ENCODE assay signal across 23 mouse cellular contexts in genomic region chr2:155523706-155524105, GRCm38 (mm10). TPM values are rescaled to one million over a fixed set of nuclear protein-coding genes. Genes with fewer than 3 reads are reported as not detected.
DNase-seq lines count a peak whose midpoint lies in the region; ATAC-seq lines count a peak whose summit lies in the region.
"Had no signal": no experiment of that assay in that cellular context is flagged by ENCODE, and none has a peak within 500 bp of the region (broad histone marks: within the 10 kb centered on the region; RNA-seq: fewer than 3 reads in every experiment).

No protein-coding gene starts in this region.

- 15% methylated on average over 5 of the region's 5 CpGs for WGBS in liver, embryonic 13.5 days (ENCODE audit: insufficient replicate concordance)
- 30% methylated on average over 5 of the region's 5 CpGs for WGBS in liver, embryonic 11.5 days
- WGBS in midbrain, embryonic 16.5 days: 59% methylated on average over 5 of the region's 5 CpGs
- 62% methylated on average over 5 of the region's 5 CpGs for WGBS in intestine, embryonic 16.5 days

- H3K9ac ChIP-seq in liver, embryonic 13.5 days: no peak overlapping the region
- H3K9ac ChIP-seq in liver, embryonic 11.5 days (ENCODE audit: low read depth, low read length): no peak overlapping the region
- H3K9ac ChIP-seq in midbrain, embryonic 16.5 days (ENCODE audit: low read depth, low read length): no peak overlapping the region
- no peak overlapping the region for H3K9ac ChIP-seq in intestine, embryonic 16.5 days (ENCODE audit: low read depth, low read length)
- H3K9ac ChIP-seq: embryonic facial prominence, embryonic 12.5 days; embryonic facial prominence, embryonic 15.5 days; forebrain, postnatal 0 days; heart, embryonic 13.5 days; hindbrain, embryonic 15.5 days had no signal

- no peak overlapping the region for H3K4me3 ChIP-seq in liver, embryonic 13.5 days (replicated peaks)
- H3K4me3 ChIP-seq in liver, embryonic 11.5 days (ENCODE audit: low read depth, low read length): no peak overlapping the region
- H3K4me3 ChIP-seq in midbrain, embryonic 16.5 days (ENCODE audit: low read depth, low read length): no peak overlapping the region
- H3K4me3 ChIP-seq in intestine, embryonic 16.5 days (ENCODE audit: low read length): no peak overlapping the region
- H3K4me3 ChIP-seq: embryonic facial prominence, embryonic 12.5 days; embryonic facial prominence, embryonic 15.5 days; heart, adult 2 months; heart, embryonic 10.5 days; heart, embryonic 13.5 days; hindbrain, embryonic 15.5 days had no signal

- H3K27me3 ChIP-seq in liver, embryonic 13.5 days: no peaks in the 10 kb centered on the region
- no peaks in the 10 kb centered on the region for H3K27me3 ChIP-seq in liver, embryonic 11.5 days (replicated peaks; ENCODE audit: control insufficient read depth, insufficient read depth, low read length)
- H3K27me3 ChIP-seq in midbrain, embryonic 16.5 days (ENCODE audit: control insufficient read depth, insufficient read depth, low read depth, low read length): no peaks in the 10 kb centered on the region
- no peaks in the 10 kb centered on the region for H3K27me3 ChIP-seq in intestine, embryonic 16.5 days (replicated peaks; ENCODE audit: control insufficient read depth, insufficient read depth, low read length)
- H3K27me3 ChIP-seq: embryonic facial prominence, embryonic 12.5 days; embryonic facial prominence, embryonic 15.5 days; heart, embryonic 13.5 days; hindbrain, embryonic 15.5 days; Patski had no signal

- peaks cover 45% of the 10 kb centered on the region for H3K4me1 ChIP-seq in liver, embryonic 13.5 days (replicated peaks)
- peaks cover 3% of the 10 kb centered on the region; the same call in 1 of the 2 replicates for H3K4me1 ChIP-seq in liver, embryonic 11.5 days (replicated peaks; ENCODE audit: control insufficient read depth, insufficient read depth, low read length)
- H3K4me1 ChIP-seq in midbrain, embryonic 16.5 days (ENCODE audit: control insufficient read depth, insufficient read depth, low read length): peaks cover 3% of the 10 kb centered on the region; the same call in 1 of the 2 replicates
- 0 out of 2 replicates have a peak, but pooled peaks cover 2% of the 10 kb centered on the region for H3K4me1 ChIP-seq in intestine, embryonic 16.5 days (ENCODE audit: control insufficient read depth, insufficient read depth, low read length)

- DNase-seq in liver, embryonic 13.5 days: no peak
- DNase-seq in liver, embryonic 11.5 days (ENCODE audit: low spot score): no peak
- peak; percentile 7 for DNase-seq in naive thymus-derived CD4-positive, alpha-beta T cell, adult 2 months (ENCODE audit: low read depth)
- DNase-seq: adrenal gland, postnatal 10 days; cerebellum, adult 18-20 months; cerebellum, adult 9-10 months; cerebellum, postnatal 14 days; forebrain, postnatal 0 days; gastrocnemius, postnatal 25 days; heart, adult 2 months; heart, postnatal 14 days; heart, postnatal 4 days had no signal

- H3K4me2 ChIP-seq in liver, embryonic 13.5 days: no peak overlapping the region
- H3K4me2 ChIP-seq in liver, embryonic 11.5 days: no peak overlapping the region
- H3K4me2 ChIP-seq in midbrain, embryonic 16.5 days (ENCODE audit: low read length): no peak overlapping the region
- H3K4me2 ChIP-seq in intestine, embryonic 16.5 days (ENCODE audit: low read depth, low read length): no peak overlapping the region
- H3K4me2 ChIP-seq: embryonic facial prominence, embryonic 12.5 days; embryonic facial prominence, embryonic 15.5 days; heart, embryonic 13.5 days; hindbrain, embryonic 15.5 days had no signal

- no peaks in the 10 kb centered on the region for H3K9me3 ChIP-seq in liver, embryonic 13.5 days (replicated peaks)
- H3K9me3 ChIP-seq in liver, embryonic 11.5 days (ENCODE audit: control insufficient read depth, low read length): no peaks in the 10 kb centered on the region
- no peaks in the 10 kb centered on the region for H3K9me3 ChIP-seq in midbrain, embryonic 16.5 days (replicated peaks; ENCODE audit: control insufficient read depth, low read length, poor library complexity, severe bottlenecking)
- no peaks in the 10 kb centered on the region for H3K9me3 ChIP-seq in intestine, embryonic 16.5 days (ENCODE audit: control insufficient read depth, low read length)
- H3K9me3 ChIP-seq: embryonic facial prominence, embryonic 12.5 days; embryonic facial prominence, embryonic 15.5 days; heart, embryonic 10.5 days; heart, embryonic 13.5 days; hindbrain, embryonic 15.5 days had no signal

- 0 out of 2 replicates have a peak overlapping the region, but pooled peaks have one; percentile 1 for H3K27ac ChIP-seq in liver, embryonic 13.5 days
- no peak overlapping the region for H3K27ac ChIP-seq in liver, embryonic 11.5 days (ENCODE audit: low read depth, low read length)
- no peak overlapping the region for H3K27ac ChIP-seq in midbrain, embryonic 16.5 days (ENCODE audit: low read length)
- H3K27ac ChIP-seq in intestine, embryonic 16.5 days (ENCODE audit: low read length): no peak overlapping the region
- H3K27ac ChIP-seq: embryonic facial prominence, embryonic 12.5 days; embryonic facial prominence, embryonic 15.5 days; heart, adult 2 months; heart, embryonic 10.5 days; heart, embryonic 13.5 days; hindbrain, embryonic 15.5 days had no signal

- H3K36me3 ChIP-seq in liver, embryonic 13.5 days: no peaks in the 10 kb centered on the region
- no peaks in the 10 kb centered on the region for H3K36me3 ChIP-seq in liver, embryonic 11.5 days (ENCODE audit: control insufficient read depth, insufficient read depth, low read length)
- no peaks in the 10 kb centered on the region for H3K36me3 ChIP-seq in midbrain, embryonic 16.5 days (ENCODE audit: control insufficient read depth, insufficient read depth, low read length)
- no peaks in the 10 kb centered on the region for H3K36me3 ChIP-seq in intestine, embryonic 16.5 days (ENCODE audit: control insufficient read depth, insufficient read depth, low read length)
- H3K36me3 ChIP-seq: embryonic facial prominence, embryonic 12.5 days; embryonic facial prominence, embryonic 15.5 days; heart, embryonic 10.5 days; heart, embryonic 13.5 days had no signal

- ATAC-seq in liver, embryonic 13.5 days (ENCODE audit: low read depth): no peak
- no peak for ATAC-seq in liver, embryonic 11.5 days (replicated peaks; ENCODE audit: low FRiP score)
- ATAC-seq in granulocyte monocyte progenitor cell, adult 5-6 weeks (replicated peaks; ENCODE audit: poor library complexity, severe bottlenecking): peak; percentile 84
- ATAC-seq in midbrain, embryonic 16.5 days: no peak
- ATAC-seq in intestine, embryonic 16.5 days: no peak
- ATAC-seq: CD4-positive, CD25-positive, alpha-beta regulatory T cell, adult 4 months; forebrain, embryonic 14.5 days; forebrain, postnatal 0 days; Patski had no signal

RNA-seq across cellular contexts. Expression of gene Ggt7, which starts 5.7 kb away (rescaled TPM):
- polyA plus RNA-seq in liver, embryonic 13.5 days (2015; fragmentation: Nextera tagmentation; extraction: Ambion mirVana): 0.28 and 0.31 TPM in 2 replicates
- 1.0 and 1.3 TPM in 2 replicates for polyA plus RNA-seq in liver, embryonic 11.5 days (2014; fragmentation: Nextera tagmentation; extraction: Ambion mirVana)
- total RNA-seq in granulocyte monocyte progenitor cell, adult 5-6 weeks (2014; fragmentation: Nextera tagmentation): not detected in 2 replicates
- total RNA-seq in granulocyte monocyte progenitor cell, adult 5-6 weeks (2017): not detected in 2 replicates
- 78.9 and 83.3 TPM in 2 replicates for polyA plus RNA-seq in midbrain, embryonic 16.5 days (2015; fragmentation: Nextera tagmentation; extraction: Ambion mirVana)
- 4.0 and 4.2 TPM in 2 replicates for polyA plus RNA-seq in intestine, embryonic 16.5 days (2015; fragmentation: Nextera tagmentation; extraction: Ambion mirVana)

RNA-seq across cellular contexts. Expression of gene Acss2, which starts 6.0 kb away (rescaled TPM):
- 20.9 and 22.4 TPM in 2 replicates for polyA plus RNA-seq in liver, embryonic 13.5 days (2015; fragmentation: Nextera tagmentation; extraction: Ambion mirVana)
- 27.7 and 28.5 TPM in 2 replicates for polyA plus RNA-seq in liver, embryonic 11.5 days (2014; fragmentation: Nextera tagmentation; extraction: Ambion mirVana)
- 4.1 and 5.6 TPM in 2 replicates for total RNA-seq in granulocyte monocyte progenitor cell, adult 5-6 weeks (2014; fragmentation: Nextera tagmentation)
- total RNA-seq in granulocyte monocyte progenitor cell, adult 5-6 weeks (2017): 3.6 and 4.4 TPM in 2 replicates
- 23.9 TPM in 2 replicates for polyA plus RNA-seq in midbrain, embryonic 16.5 days (2015; fragmentation: Nextera tagmentation; extraction: Ambion mirVana)
- polyA plus RNA-seq in intestine, embryonic 16.5 days (2015; fragmentation: Nextera tagmentation; extraction: Ambion mirVana): 25.8 and 29.8 TPM in 2 replicates

RNA-seq across cellular contexts. Expression of gene Ncoa6, which starts 50.0 kb away (rescaled TPM):
- 5.3 and 8.1 TPM in 2 replicates for polyA plus RNA-seq in liver, embryonic 13.5 days (2015; fragmentation: Nextera tagmentation; extraction: Ambion mirVana)
- polyA plus RNA-seq in liver, embryonic 11.5 days (2014; fragmentation: Nextera tagmentation; extraction: Ambion mirVana): 19.9 and 20.7 TPM in 2 replicates
- total RNA-seq in granulocyte monocyte progenitor cell, adult 5-6 weeks (2014; fragmentation: Nextera tagmentation): 59.4 and 61.0 TPM in 2 replicates
- total RNA-seq in granulocyte monocyte progenitor cell, adult 5-6 weeks (2017): 14.2 and 15.8 TPM in 2 replicates
- polyA plus RNA-seq in midbrain, embryonic 16.5 days (2015; fragmentation: Nextera tagmentation; extraction: Ambion mirVana): 22.7 and 26.6 TPM in 2 replicates
- 11.5 and 13.0 TPM in 2 replicates for polyA plus RNA-seq in intestine, embryonic 16.5 days (2015; fragmentation: Nextera tagmentation; extraction: Ambion mirVana)

Comparison
In these comparisons a context has a peak if more than half of its experiments do, and no peak if none do; other contexts are left out.
1. RNA of gene Ggt7, which starts 5.7 kb away (polyA plus RNA-seq): 78.9 to 83.3 TPM in midbrain, embryonic 16.5 days; 4.0 to 4.2 TPM in intestine, embryonic 16.5 days, 1.0 to 1.3 TPM in liver, embryonic 11.5 days and 0.28 to 0.31 TPM in liver, embryonic 13.5 days; every median in the first group is over 10 times any median in the second.